In genomic region chr7:89099756-89100155, GRCm38 (mm10) we compare ENCODE assay signal across 8 mouse cellular contexts.
DNase-seq lines count a peak whose midpoint lies in the region; ATAC-seq lines count a peak whose summit lies in the region.

No protein-coding gene starts in this region.

- peak; percentile 5 to 61 for DNase-seq in adrenal gland, adult (ENCODE audit: inconsistent age in 2 of 2, low spot score in 1 of 2)
- DNase-seq in adrenal gland, postnatal 4 days (ENCODE audit: low spot score in 2 of 2) = no peak
- DNase-seq in thymus, adult 18-20 months = peak; percentile 1 to 4
- no peak for DNase-seq in thymus, postnatal 36 days
- peak; percentile 31 to 49 for DNase-seq in heart, postnatal 10 days
- peak; percentile 92 for DNase-seq in skeletal muscle tissue, adult 2 months (ENCODE audit: low read depth, low spot score)

- no peak for ATAC-seq in erythroblast, adult 5-6 weeks (replicated peaks; ENCODE audit: low FRiP score, poor library complexity, severe bottlenecking)
- ATAC-seq in cerebellum, adult (ENCODE audit: insufficient number of reproducible peaks, low FRiP score, low TSS enrichment) = no peak

- intact Hi-C loops in heart, postnatal 10 days (cut with DNase I) = no loop called here

Comparison
In these comparisons a context has a peak if more than half of its experiments do, and no peak if none do; other contexts are left out.
1. DNase-seq: peak in adrenal gland, adult (2 of 2), thymus, adult 18-20 months (2 of 2), heart, postnatal 10 days (2 of 2) and skeletal muscle tissue, adult 2 months (single experiment); none in adrenal gland, postnatal 4 days (0 of 2) and thymus, postnatal 36 days (0 of 2).